Mouse (Mus musculus) left cerebral cortex, postnatal 14 days (tissue): ENCODE data around the gene Dhrs7. TPM values are rescaled to one million over a fixed set of nuclear protein-coding genes. Genes with fewer than 3 reads are reported as not detected.

Experiments
- DNase-seq, 2 experiments: peaks; one replicate each; pipeline ENCODE4 v3.0.0; 2021 to 2022; ENCODE audit warnings: low spot score in 2 of 2, mixed read lengths in 1 of 2
- intact Hi-C: fragments of 180-260 bp; cut with DNase I; formaldehyde crosslinking; loops from one replicate; pipeline ENCODE4 v1.15.1; 2025
- total RNA-seq, 2 experiments: library from RNA; stranded (reverse); gene quantifications; 2 replicates each; pipeline ENCODE4 v1.2.3; 2021

Dhrs7 gene
- total RNA-seq, 2 experiments from 2014 or later, result 30.8 TPM

DNA sequence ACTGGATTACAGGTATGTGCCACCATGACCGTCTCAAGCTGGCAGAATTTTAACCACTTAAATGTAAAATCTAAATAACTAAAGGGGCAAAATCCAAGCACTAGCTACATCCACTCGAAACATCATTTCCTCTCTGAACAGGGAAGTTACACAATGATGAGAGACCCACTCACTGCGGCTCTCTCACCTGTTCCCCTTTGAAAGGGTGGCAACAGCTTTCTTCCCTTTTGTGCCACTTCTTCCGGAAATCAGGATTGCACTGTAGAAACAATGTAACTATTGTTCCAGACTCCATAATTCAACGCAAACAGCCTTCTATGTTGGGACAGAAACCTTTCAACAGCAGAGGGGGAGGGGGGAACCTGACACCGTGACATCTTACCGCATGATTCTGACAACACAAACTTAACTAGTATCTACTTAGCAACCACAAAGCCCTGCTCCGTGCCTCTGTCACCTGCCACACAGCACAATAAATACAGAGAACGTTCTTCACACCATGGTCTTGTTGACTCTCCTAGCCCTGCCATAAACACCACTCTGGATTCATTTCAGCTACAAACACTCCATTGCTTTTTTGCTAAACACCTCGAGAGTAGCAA is 3.3 kb upstream of the Dhrs7 start:
- DNase-seq, result no peak
- intact Hi-C loops, result no loop called here

DNA sequence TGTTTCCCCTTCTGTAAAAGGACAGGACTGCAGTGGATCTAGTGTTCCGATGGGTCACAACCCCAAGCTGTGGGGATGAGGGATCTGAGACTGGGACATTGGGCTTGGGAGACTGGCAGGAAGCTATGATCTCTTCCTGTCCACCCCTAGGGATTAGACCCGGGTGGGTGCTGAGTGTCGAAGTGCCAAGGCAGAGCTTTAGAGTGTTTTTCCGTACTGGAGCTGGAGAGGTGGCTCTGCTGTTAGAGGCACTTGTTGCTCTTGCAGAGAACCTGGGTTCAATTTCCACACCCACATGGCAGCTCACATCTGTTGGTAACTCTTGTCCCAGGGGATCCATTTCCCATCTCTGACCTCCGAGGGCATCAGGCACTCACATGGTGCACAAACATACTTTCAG is 1.3 kb upstream of the Dhrs7 start:
- intact Hi-C loops, result no loop called here
- no peak for DNase-seq

DNA sequence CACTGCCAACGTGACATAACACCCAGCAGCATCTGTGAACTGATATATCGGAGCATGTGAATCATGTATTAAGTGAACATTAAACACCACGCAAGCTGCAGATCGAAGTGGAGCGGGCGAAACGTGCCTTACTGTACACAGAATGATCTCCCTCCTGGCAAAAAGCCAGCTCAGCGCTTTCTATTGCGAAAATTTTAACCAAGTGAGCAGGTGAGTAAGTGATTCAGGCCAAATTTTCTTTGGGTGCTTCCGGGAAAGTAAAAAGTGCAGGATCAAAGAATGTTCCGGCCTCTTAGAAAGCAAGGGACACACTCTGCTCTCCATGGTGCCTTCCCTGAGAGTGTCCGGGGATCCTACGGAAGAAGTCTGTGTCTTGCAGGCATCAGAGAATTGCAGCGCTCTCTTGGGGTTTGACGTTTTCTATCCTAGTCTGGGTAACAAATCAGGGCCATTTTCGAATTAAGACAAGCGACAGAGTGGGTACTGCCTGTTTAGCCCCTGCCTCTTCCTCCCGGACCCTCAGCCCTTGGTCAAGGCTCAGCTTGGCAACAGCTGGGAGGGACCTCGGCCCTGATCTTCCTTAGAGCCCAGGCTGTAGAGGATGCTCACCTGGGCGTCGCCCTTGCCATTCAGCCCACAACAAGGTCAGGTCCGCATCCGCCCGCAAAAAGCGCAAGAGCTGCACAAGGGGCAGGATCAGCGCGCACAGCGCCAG is 532 bp downstream of the Dhrs7 start:
- intact Hi-C loops, result no loop called here
- DNase-seq, result peak; percentile 23 to 41

DNA sequence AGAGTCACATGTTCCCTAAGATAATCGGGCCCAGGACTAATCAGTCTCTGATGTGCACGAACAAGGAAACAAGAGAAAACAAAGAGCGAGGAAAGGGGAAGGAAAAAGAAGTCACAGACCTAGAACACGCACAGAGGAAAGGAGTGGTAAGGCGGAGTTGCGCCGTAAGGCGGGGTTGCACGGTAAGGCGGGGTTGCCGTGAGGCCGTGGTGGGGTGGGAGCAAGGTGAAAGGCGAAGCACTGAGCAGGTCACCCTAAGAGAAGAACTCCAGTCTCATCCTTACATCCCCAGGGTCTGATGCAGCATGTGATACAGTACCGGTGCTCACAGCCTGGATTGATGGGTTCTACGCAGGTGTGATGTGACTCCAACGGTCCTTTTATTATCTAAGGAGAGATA is 8.9 kb downstream of the Dhrs7 start:
- DNase-seq, result no peak
- intact Hi-C loops, result loop anchor here (2.0 to 10.0 kb wide), 2 partner anchors 195 to 551 kb away; no protein-coding TSS in a partner anchor

DNA sequence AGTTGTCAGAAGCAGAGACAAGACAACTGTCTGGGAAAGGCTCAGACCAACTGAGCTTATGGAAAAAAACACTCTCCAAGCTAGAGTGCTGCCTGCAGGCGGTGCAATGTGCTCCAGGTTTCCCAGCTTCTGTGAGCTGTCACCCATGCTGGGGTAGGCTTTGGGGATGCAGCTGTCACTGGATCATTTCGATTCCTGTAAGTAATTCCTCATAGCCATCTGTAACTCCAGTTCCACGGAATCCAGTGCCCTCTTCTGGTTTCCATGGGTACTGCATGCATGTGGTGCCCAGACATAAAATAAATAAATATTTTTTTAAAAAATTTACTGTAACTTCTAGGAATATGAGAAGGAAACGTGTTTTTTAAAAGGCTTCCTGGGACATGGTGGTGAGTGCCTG is 10.0 kb downstream of the Dhrs7 start:
- intact Hi-C loops, result loop anchor here (2.0 to 10.0 kb wide), 3 partner anchors 137 to 550 kb away; no protein-coding TSS in a partner anchor

DNA sequence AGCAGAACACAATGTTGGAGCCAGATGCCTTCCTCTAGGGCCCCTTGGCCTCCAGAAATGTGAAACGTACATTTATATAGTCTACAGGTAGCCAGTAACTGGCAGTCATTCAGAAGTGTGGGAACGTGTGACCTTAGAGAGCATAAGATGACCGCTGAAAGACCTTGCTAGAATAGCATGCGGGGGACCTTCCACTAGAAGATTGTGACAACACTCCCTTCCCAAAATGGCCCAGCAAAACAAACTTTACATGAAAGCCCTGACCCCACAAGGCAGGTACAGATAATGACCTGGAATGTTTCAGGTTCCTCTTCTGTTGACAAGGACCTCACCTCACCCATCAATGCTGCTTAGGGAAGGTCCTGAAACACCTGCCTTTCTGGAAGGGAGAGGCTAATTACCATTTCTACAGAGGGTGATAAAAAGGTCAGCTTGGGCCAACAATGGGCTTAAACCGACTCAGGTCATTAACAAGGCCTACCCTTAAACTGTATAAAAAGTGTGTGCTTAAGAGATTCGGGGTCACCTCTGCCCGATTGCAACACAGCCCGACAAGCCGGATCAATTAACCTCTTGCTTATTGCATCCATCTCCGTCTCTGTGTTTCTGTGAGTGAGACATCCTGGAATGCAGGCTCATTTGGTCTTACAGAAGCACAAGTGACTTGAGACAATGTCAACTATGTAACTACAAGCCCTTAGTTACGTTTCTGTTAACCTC is 14.9 kb downstream of the Dhrs7 start, which contains the start of gene Gm4756:
Gm4756 (minus strand) TSS at position 51 of the 720 bp plus-strand sequence.
- no peak for DNase-seq
- intact Hi-C loops, result loop anchor here (5.0 to 10.0 kb wide), 2 partner anchors 132 to 545 kb away; no protein-coding TSS in a partner anchor

More for the DNA sequence above, 10.0 kb downstream of the Dhrs7 start:
- DNase-seq, result peak; percentile 67 to 81

DNA sequence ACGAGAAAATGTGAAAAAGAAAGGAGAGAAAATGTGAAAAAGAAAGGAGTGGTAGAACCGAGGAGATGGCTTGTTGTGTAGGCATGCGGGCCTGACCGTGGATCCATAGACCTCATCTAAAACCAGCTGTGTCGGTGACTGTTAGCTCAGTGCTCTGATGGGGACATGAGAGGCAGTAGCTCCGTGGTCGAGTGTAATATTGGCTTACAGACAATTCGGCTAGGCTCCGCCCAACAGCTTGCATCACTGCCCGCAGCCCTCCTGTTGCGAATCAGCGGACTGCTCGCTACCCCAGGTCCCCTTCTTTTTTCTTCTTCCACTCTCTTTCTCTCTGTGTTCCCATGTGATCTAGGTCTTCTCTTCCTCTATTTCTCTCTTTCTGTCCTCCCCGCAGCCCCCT is 15.8 kb downstream of the Dhrs7 start:
- DNase-seq, result no peak
- intact Hi-C loops, result no loop called here

DNA sequence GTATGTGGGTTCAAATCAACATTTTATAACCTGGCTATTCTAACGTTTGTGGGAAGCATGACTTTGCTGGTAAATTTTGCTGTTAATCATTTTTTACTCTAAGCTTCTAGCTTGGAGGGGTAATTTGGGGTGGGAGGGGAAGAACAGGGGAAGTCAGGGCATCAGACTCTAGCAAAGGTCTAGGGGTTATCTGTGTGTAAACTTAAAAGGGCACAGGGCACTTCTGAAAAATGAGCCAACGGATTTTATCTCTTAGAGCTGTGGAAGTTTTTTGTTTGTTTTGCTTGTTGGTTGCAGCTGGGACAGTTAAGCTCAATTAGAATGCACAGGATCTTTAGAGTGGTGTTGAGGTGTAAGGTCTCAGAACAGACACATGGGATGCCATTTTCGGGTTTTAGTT is 26.7 kb downstream of the Dhrs7 start:
- no peak for DNase-seq
- intact Hi-C loops, result no loop called here

DNA sequence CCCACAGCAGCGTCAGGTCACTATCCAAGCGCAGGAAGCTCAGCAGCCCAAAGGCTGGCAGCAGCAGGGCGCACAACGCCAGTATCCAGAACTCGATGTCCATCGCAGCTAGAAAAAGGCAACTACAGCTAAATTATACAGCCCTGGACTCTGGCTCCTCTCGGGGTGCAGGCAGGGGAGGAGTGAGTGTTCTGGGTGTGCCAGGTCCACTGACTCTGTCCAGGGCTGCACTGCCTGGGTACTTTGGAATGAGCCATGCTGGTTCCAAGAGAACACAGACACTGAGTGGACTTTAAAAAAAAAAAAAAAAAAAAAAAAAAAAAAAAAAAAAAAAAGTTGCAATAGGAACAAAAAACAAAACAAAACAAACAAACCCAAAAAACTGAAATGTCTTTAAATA is 36.0 kb downstream of the Dhrs7 start:
- intact Hi-C loops, result no loop called here
- no peak for DNase-seq

DNA sequence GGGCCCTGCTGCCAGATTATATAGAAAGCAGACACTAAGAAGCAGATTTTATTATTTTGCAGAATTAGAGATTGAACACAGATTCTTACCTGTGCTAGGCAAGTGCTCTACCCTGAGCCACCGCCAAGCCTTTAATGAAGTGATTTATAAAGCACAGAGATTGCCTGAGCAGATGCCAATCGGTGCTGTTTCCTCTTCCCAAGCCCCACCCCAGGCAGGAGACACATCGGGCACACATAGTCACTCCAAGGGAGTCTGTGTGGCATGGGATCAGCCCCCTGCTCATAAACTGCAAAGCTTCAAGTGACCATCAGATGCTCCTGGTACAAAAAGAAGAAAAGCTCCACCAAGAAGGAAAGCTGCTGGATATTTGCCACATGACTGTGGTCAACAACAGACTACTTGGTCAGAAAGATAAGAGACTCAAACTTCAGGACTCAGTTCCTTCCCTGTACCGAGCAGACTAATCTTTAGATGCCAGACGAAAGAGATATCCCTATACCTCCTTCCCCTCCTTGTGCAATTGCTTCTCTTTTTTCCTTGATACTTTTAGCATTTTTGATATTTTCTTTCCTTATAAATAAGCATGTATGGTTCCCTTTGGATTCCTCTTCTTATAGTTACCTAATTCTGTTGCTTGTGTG is 41.7 kb downstream of the Dhrs7 start:
- intact Hi-C loops, result no loop called here

DNA sequence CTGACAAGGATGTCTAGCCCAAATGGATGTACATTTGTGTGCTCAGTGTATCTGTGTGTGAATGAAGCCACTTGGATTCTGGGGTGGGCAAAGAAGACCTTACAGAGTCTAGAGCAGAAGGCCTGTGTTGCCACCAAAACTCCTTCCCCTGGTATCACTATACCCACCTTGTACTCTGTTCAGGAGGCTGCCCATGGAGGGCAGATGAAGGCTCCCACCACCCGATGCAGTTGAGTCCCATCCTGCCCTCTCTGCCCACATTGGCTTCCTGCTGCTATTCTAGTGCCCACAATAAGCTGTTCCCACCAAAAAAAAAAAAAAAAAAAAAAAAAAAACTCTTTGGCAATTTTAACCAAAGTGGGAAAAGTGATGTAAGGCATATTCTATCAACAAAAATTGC is 43.3 kb downstream of the Dhrs7 start:
- intact Hi-C loops, result no loop called here
- no peak for DNase-seq

More for the DNA sequence above, 41.7 kb downstream of the Dhrs7 start:
- DNase-seq, result no peak

DNA sequence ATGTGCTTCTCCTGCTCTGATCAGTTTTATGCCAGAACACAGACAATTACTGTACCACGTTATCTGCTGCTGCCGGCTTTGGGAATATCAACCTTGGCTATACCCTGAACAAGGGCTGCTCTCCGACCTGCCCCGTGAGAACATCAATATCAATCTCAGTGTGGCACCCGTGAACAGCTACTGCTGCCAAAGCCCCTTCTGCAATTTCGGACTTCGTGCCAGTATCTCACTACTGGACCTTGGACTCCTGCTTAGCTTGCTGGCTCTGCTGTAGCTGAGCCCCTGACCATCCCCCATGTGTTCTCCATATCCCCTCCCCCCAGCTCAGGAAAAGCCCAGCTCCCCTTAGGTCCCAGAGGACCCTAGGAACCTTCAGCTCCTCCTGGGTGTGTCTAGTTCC is 43.9 kb downstream of the Dhrs7 start:
- intact Hi-C loops, result no loop called here
- no peak for DNase-seq

DNA sequence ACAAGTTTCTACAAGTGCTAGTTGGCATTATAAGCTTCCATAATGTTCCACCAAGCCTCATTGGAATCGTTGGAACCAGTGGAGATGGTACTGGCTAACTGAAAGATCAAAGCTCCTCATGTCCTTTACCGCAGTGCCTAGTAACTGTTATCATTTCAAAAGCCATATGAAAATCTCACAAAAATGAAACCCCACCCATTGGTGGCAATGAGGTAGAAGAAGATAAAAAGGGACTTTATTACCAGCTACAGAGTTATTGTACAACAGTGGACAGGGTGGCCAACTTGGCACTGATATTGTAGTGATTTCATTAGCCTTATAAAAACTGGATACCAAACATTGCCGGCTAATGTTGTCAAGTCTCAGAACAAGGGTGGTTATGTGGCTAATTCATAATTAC is 52.7 kb downstream of the Dhrs7 start:
- intact Hi-C loops, result no loop called here
- no peak for DNase-seq

Other genes with a start within 250 kb of the Dhrs7 start
- gene Lrrc9, start 223.0 kb downstream of the Dhrs7 start, total RNA-seq, result 1 to 10 TPM; 1.0 to 1.4 TPM
- 10 to 100 TPM; 29.7 to 31.7 TPM for gene Pcnx4, start 128.5 kb downstream of the Dhrs7 start, total RNA-seq
- not detected for gene Gm4756, start 15.2 kb downstream of the Dhrs7 start, total RNA-seq
- gene Ppm1a, start 92.5 kb upstream of the Dhrs7 start, total RNA-seq, result 100 to 1,000 TPM; 265 to 266 TPM